Mouse (Mus musculus) cerebellum, adult 11 months (tissue): ENCODE measurements around the gene Hsdl1.

Source experiments
- DNase-seq: peaks from one replicate; pipeline ENCODE4 v3.0.0; 2022

Hsdl1 gene

GRCm38 (mm10) chr8:119574437-119575365, at the start of gene Hsdl1, which contains the start of gene Dnaaf1:
Gene Hsdl1 (minus strand): TSS chr8:119575183.
Gene Dnaaf1 (plus strand): TSS chr8:119575235.
- DNase-seq: peak; percentile 97

DNA sequence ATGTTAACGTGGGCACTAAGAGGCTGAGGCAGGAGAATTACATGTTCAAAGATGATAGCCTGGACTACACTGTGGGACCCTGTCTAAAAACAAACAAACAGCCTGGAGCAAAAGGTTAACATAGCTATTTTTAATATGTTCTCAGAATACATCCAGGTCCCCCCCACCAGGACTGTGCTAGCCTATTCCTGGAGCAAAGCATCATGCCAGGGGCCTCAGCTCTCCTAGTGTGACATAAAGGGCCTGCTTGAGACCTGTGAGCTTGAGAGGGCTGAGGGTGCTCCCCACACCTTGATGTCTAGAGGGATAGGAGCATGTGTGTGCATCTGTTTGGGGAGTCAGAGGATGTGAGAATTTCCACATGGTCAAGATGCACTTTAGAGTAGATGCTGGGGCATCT, 48.8 kb upstream of the Hsdl1 start:
- DNase-seq: no peak

- DNase-seq: no peak
Measured at GRCm38 (mm10) chr8:119623061-119623460, 48.1 kb upstream of the Hsdl1 start.

DNA sequence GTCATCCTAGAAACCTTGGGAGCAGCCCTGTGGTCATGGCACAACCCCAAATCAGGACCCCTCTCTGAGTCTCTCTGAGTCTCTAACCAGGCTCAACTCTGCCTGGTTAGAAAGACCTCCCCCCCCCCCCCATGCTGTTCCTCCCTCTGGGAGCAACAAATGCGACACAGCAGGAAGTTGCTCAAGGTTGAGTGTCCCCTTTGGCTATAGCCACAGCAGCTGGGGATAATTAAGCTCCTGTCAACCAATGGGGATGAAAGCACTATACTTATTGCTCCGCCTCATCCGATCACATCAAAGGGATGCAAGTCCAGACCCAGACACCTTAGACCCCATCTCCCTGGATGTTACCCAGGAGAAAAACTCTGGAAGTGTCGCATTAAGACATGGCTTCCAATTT, 47.6 kb upstream of the Hsdl1 start:
- no peak for DNase-seq

DNA sequence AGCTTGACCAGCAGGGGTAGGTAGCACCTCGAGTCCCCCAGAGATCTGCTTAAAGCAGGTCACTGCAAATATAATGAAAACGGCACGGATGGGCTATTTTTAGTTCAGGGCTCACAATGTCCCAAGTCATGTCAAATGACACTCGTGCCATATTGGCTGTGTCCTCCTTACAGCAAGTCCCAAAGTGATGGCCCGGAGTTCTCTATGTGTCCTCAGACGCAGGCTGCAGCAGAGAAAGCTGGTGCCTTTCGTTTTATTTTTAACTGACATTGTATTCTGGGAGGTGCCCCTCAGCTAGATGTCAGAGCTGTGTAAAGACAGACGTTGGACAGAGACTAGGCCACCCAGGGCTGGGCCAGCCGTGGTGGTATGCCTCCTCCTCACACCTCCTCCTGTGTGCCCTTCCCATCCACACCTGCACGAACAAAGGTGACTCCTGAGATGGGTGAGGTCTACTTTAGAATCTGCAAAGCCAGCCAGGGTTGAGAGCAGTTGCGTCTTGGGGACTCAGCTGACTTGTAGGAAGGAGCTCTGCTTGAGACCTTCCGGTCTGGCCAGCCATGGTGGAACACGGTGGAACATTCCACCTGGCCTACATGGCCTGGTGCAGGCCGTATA, 46.0 kb upstream of the Hsdl1 start:
- no peak for DNase-seq

- DNase-seq: no peak
Measured at GRCm38 (mm10) chr8:119620116-119620840, 45.3 kb upstream of the Hsdl1 start.

DNA sequence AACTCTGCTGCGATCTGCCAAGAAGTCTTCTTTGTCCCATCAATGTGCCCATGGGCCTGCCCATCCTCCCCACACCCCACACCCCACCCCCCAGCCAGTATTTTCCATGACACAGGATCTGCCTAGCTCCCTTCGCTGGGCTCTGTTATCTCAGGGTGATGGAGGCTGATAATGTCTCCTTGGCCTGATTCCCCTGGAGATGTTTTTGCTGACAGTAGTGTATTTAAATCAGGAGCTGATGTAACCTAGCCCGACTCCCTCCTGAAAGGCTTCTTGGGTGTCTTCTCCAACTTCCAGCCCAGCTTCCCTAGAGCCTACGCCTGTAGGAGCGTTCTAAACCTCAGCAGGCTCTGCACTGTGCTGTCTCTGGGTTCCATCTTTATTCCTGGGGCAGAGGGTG, 43.9 kb upstream of the Hsdl1 start:
- DNase-seq: no peak

DNA sequence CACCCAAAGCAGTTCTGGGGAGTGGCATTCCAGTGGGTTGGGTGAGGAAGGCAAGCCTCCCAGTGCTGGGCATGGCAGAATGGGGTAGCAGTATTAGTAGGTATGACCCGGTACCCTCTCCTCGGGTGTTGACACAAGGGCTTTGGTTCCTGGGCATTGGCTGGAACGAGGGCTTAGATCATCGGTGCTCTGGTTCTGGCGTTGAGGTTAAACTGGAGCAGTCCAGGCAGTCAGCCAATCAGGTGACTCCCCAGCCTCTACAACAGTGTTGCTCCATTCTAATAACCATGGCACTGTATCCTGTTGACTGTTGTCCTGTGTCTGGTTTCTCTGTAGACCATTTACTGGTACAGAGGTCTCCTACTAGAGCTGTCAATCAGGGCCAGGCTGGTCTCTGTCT, 42.6 kb upstream of the Hsdl1 start:
- DNase-seq: no peak

DNA sequence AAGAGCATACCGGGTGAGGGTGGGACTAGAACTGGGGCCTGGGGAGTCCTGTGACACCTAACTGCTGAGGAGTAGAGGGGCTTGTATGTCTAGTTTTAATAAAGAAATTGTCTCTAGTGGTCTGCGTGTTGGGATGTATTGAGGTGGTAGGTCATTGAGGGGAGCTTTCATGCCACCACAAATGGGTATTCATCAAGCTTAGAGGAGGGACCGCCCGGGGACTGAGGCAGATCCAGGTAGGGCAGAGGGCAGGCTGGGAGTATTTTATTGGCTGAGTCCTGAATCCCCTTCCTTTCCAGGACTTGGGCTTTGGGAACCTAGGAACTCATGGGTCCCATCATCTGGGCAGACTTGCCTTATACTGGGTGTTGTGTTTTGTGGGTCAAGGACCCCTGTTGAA, 41.8 kb upstream of the Hsdl1 start:
- DNase-seq: no peak

- no peak for DNase-seq
Measured at GRCm38 (mm10) chr8:119616358-119616757, 41.4 kb upstream of the Hsdl1 start.

DNA sequence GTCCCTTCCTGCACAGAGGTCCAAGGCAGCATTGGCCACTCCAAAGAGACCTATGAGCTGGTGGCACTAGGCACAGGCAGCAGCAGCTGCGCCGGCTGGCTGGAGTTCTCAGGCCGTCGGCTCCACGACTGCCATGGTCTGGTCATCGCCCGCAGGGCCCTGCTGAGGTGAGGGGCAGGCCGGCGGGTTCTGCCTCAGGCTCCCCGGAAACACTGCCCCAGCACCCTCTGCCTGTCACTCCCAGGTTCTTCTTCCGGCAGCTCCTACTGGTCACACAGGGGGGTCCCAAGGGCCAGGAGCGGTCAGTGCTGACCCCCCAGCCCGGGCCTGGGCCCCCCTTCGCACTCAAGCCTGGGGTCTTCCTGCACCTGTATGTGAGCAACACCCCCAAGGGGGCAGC, 40.1 kb upstream of the Hsdl1 start:
- DNase-seq: no peak

DNA sequence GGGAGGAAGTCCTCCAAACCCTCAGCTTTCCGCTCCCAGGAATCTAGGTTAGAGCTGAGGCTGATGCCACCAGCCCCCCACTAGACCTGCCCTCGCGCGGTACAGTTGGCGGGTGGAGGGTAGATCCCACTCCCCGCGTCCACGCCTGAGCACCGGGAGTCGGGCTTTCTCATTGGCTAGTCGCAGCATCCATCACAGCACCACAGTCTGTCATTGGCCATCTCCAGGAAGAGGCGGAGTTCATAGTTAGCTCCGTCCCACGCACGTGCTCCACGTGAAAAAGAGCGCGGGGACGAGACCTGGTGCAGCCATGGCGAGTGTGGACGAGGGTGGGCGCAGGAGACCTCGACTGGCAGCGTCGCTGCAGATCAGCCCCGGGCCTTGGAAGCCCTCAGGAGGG, 37.5 kb upstream of the Hsdl1 start, which contains the start of gene Adad2:
Gene Adad2, plus strand, starts transcription at position 277 of the 400 bp plus-strand sequence.
- DNase-seq: no peak

- DNase-seq: no peak
Measured at GRCm38 (mm10) chr8:119606224-119606623, 31.2 kb upstream of the Hsdl1 start.

GRCm38 (mm10) chr8:119604996-119605395, 30.0 kb upstream of the Hsdl1 start, which contains the start of gene Taf1c:
Gene Taf1c (minus strand): TSS chr8:119605222.
- DNase-seq: peak; percentile 91

DNA sequence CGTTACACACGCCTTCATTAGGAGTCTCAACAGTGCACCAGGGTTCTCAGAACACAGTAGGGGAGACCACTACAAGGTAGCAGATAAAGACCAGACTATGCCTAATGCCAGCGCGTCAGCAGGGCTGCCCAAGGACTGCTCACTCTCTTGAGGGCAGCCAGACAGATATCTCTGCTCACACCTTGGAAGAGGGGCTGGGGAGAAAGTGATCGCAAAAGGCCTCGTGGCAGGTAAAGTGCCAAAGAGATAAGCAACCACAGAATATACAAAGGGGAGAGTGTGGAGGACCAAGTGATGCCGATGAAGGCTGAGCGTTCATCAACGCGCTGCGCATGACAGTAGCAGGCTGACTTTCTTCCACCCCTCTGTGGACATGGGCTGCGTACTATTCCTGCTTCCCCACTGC, 29.4 kb upstream of the Hsdl1 start:
- no peak for DNase-seq

DNA sequence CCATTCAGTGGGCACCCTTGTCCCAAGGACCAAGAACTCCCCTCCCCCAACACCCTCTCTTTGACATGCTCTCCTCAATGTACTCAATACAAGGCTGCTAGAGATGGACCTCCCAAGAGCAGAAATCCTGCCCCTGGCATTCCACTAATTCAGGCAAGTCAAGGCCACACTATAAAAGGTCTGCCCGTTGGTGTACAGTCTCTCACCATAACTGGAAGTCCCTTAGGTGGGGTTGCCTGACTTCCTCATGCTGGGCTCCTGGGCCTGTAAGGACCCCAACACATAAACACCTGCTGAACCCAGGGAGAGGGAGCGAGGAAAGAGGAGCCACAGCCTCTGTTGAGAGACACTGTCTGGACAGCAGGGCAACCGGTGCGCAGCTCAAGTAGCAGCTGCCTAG, 28.8 kb upstream of the Hsdl1 start:
- DNase-seq: no peak

- DNase-seq: no peak
Measured at GRCm38 (mm10) chr8:119591456-119591855, 16.5 kb upstream of the Hsdl1 start.

DNA sequence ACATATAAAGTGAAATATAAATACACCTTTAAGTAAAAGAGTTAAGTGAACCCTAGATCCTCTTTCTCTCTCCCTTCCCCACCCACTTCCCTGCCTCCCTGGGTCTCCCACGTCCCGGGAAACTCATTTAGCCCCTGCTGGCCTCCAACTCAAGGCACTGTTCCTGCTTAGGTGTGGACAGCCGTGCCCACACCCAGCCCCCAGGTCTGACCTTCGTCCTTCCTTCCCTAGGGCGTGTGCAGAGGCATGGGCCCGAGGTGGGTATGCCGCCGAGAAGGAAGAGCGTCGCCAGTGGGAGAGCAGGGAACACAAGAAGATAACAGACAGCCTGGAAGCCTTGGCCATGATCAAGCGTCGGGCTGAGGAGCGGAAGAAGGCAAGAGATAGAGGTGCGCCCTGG, 15.4 kb upstream of the Hsdl1 start:
- no peak for DNase-seq

DNA sequence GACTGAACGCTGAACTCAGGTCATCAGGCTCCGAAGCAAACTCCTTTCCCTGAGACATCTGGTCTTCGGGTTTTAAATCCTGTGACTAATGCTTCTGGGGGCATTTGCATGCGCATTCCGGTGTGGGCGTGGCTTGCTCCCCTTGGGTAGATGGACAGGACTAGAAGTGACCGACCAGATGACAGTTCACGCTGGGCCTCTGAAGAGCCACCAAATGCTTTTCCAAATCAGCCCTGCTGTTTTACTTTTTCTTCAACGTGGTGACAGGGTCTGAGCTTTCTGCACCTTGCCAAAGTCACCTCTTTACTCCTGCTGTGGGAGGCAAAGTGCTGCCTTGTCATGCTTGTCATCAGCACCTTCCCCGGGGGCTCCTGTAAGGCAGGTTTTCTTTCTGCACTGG, 13.9 kb upstream of the Hsdl1 start:
- no peak for DNase-seq

DNA sequence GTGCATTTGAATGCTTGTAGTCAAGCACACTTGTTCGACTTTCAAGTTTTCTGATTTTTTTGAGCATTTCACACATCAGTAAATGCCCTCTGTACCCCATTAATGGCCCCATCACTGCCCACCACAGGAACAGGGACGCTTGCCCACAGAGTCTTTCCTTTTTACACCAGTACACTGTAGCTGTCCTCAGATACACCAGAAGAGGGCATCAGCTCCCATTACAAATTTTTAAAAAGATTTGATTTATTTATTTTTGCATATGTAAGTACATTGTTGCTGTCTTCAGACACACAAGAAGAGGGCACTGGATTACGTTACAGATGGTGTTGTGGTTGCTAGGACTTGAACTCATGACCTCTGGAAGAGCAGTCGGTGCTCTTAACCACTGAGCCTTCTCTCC, 13.3 kb upstream of the Hsdl1 start:
- DNase-seq: no peak

GRCm38 (mm10) chr8:119585901-119586300, 10.9 kb upstream of the Hsdl1 start:
- no peak for DNase-seq

DNA sequence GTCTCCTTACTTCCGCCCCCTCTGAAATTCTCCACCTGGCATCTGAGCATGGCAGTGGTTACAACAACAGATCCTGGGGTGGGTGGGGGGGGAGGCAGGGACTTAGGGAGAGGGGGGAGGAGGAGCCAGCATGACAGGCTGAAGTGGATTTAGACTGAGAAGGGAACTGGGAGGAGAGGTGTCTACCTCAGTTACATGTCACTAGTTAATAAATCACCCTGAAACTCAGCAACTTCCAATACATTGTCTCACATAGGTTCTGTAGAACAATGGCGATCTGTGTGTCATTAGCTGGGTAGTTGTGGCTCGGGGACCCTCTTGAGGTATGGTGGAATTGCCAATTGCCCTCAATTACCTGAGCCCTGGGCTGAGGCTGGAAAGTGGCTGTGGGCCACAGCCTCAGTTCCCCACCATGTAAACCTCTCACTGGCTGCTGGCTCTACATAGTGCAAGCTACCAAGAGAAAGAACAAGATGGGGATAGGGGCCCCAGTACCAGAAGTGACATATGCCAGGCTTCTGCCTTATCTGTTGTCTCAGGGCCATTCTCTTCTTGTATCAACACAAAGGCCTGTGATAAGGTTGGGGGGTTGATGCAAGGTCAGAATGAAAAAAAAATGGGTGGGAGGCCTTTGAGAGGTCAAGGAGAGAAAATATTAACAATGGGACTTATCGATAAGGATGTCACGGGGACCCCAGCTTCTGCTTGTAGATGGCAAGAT, 5.6 kb upstream of the Hsdl1 start:
- DNase-seq: no peak

GRCm38 (mm10) chr8:119579096-119579495, 4.1 kb upstream of the Hsdl1 start:
- DNase-seq: no peak
